Mouse (Mus musculus): ENCODE measurements around the gene Golga4.

Golga4 gene

GRCm38 (mm10) chr9:118489579-118490019 is 16.5 kb upstream of the Golga4 start:
- DNase-seq: peak; percentile 77

- no peak for DNase-seq
Observed at GRCm38 (mm10) chr9:118491195-118491594, 14.9 kb upstream of the Golga4 start.

- no peak for DNase-seq
Observed at GRCm38 (mm10) chr9:118492932-118493698, 13.0 kb upstream of the Golga4 start.

GRCm38 (mm10) chr9:118494106-118494505 is 12.0 kb upstream of the Golga4 start:
- no peak for DNase-seq

GRCm38 (mm10) chr9:118495933-118496332 is 10.1 kb upstream of the Golga4 start:
- DNase-seq: no peak

GRCm38 (mm10) chr9:118496952-118497351 is 9.1 kb upstream of the Golga4 start:
- no peak for DNase-seq

- no peak for DNase-seq
Observed at GRCm38 (mm10) chr9:118498061-118498460, 8.0 kb upstream of the Golga4 start.

GRCm38 (mm10) chr9:118500963-118501362 is 5.1 kb upstream of the Golga4 start:
- no peak for DNase-seq

- no peak for DNase-seq
Observed at GRCm38 (mm10) chr9:118504656-118505055, 1.4 kb upstream of the Golga4 start.

GRCm38 (mm10) chr9:118506404-118507231 is 551 bp downstream of the Golga4 start:
- DNase-seq: no peak

- no peak for DNase-seq
Observed at GRCm38 (mm10) chr9:118507552-118507951, 1.5 kb downstream of the Golga4 start.

- no peak for DNase-seq
Observed at GRCm38 (mm10) chr9:118508601-118509000, 2.5 kb downstream of the Golga4 start.

GRCm38 (mm10) chr9:118510941-118511690 is 5.0 kb downstream of the Golga4 start:
- no peak for DNase-seq

- no peak for DNase-seq
Observed at GRCm38 (mm10) chr9:118512681-118513233, 6.7 kb downstream of the Golga4 start.

GRCm38 (mm10) chr9:118515476-118515875 is 9.4 kb downstream of the Golga4 start:
- no peak for DNase-seq

GRCm38 (mm10) chr9:118516162-118516561 is 10.1 kb downstream of the Golga4 start:
- no peak for DNase-seq

- no peak for DNase-seq
Observed at GRCm38 (mm10) chr9:118517619-118518018, 11.6 kb downstream of the Golga4 start.

- DNase-seq: no peak
Observed at GRCm38 (mm10) chr9:118519101-118519500, 13.0 kb downstream of the Golga4 start.

GRCm38 (mm10) chr9:118520011-118520410 is 13.9 kb downstream of the Golga4 start:
- DNase-seq: no peak

- DNase-seq: no peak
Observed at GRCm38 (mm10) chr9:118520858-118521257, 14.8 kb downstream of the Golga4 start.

- DNase-seq: no peak
Observed at GRCm38 (mm10) chr9:118521659-118522058, 15.6 kb downstream of the Golga4 start.

GRCm38 (mm10) chr9:118523738-118524137 is 17.7 kb downstream of the Golga4 start:
- no peak for DNase-seq

GRCm38 (mm10) chr9:118527056-118527455 is 21.0 kb downstream of the Golga4 start:
- DNase-seq: no peak
